Mouse (Mus musculus): ENCODE data around the gene Arid3a.
"Not testable (repeated sequence)": the region's sequence is repeated elsewhere in the genome, so short reads cannot be mapped to it uniquely, and the experiment has no call there.

The Arid3a gene

DNA sequence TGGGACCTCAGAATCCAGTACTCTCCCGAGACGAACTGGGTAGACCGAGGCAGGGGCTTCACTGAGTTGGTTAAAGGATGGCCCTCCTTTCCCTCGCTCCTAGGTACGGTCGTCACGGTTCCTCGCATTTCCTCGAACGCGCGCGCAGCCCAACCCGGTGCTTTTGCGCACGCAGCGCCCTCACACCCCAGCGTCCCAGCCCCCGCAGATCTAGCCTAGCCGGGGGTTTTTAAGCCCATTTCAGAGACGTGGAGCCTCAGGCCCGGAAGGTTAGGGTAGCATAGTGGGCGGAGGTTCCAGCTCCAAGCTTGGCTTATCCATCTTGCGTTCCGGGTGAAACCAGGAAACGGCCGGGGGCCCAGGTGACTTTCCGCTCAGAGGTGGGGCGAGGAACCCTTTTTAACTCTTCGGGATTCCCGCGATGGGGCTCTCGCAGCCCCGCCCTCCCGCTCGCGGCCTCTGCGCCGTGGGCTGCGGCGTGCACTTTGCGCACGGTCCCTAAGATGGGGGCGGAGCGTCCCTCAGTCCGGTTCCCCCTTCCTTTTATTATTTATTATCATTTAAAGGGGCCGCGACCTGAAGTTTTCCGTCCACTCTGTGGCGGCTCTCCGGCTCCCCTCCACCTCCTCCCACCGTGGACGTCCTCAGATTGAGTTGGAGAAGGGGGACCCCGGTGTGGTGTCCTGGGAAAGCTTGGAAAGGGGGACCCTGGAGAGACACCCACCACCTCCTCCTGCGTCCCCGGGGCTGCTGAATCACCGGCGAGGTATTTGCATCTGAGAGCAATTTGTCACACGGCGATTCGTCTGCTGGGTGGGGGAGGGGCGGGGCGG is at the start of gene Arid3a:
Gene Arid3a (plus strand): TSS at position 553 of the 833 bp plus-strand sequence.
- peak; percentile 83 to 90 for DNase-seq (ENCODE audit: low spot score in 2 of 2)

DNA sequence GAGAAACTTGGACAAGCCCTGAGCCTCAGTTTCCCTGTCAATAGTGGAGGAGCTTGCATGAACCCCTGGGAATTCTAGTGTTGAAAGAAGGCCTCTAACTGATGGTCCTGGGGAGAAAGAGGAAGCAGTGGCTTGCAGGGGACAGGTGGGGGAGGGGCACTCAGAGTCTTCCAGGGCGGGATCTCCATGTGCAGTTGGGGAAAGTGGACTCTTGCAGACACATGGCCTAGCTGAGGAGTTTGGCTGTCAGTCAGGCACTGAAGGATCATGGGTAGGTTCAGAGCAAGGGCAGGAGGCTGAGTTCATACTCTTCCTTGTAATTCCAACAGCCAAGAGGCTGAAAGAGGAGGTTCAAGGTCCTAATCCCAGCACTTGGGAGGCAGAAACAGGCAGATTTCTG is 49.7 kb upstream of the Arid3a start:
- DNase-seq (ENCODE audit: low spot score in 2 of 2): no peak

DNA sequence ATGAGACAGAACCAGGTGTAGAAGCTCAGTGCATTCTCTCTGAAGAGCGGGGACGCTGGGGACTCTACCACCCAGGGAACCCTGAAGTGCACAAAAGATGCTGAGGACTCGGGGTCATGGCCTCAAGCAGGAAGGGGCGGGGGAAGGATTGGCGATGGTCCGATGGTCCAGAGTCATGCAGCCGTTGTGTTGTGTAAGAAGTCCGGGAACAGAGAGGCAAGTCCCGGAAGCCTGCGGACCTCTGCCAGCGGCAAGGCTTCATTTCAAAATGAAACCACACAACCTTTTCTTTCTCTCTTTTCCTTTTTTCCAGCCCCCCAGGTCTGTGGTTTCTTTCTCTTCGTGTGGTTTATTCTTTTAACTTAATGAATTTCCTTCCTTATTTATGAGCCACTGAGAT is 49.1 kb upstream of the Arid3a start:
- peak in 1 of 2 experiments; percentile 70 for DNase-seq (ENCODE audit: low spot score in 2 of 2)

DNA sequence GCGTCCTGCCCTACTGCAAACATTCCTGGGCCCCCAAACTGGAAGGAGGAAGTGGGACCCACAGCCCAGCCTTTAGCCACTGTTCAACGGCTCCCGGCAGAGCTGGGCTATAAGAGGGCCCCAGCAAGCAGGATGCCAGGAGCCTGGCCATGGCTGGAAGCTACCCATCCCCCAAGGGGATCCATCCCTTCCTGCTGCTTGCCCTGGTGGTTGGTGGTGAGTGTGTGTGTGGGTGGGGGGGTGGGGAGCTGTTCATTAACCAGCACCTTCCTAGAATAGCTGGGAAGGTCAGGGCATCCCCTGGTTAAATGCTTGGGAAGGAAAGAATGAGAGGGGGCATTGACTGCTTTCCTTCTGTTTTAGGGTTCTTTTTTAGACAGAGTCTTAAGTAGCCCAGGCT is 47.3 kb upstream of the Arid3a start:
- no peak for DNase-seq (ENCODE audit: low spot score in 2 of 2)

DNA sequence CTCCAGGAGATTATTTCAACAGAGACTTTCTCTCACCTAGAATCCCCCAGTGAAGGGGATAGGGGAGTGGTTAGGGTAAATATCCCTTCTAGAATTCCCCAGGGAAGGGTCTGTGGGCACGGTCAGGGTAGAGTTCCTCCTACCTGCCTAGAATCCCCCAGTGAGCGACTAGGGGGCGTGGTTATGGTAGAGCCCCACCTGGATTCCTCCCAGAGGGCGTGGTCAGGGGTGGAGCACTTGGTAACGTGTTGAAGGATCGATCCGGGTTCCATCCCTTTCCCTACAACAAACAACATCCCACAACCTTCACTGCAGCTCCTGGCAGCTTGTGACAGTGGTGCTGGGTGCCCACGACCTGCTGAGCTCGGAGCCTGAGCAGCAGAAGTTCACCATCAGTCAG is 46.1 kb upstream of the Arid3a start:
- no peak for DNase-seq (ENCODE audit: low spot score in 2 of 2)

DNA sequence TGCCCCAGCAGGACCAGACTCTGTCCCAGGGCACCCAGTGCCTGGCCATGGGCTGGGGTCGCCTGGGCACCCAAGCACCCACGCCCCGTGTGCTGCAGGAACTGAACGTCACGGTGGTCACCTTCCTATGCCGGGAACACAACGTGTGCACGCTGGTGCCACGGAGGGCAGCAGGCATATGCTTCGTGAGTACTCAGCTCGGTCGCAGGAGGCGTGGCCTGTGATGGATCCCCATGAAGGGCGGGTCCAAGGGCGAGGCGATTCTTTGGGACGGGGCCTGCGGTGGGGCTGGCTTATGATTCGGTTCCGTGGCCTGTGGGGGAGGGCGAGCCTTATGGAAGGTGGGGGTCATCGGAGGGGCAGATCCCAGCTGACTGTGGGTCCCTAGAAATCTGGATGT is 44.9 kb upstream of the Arid3a start:
- DNase-seq (ENCODE audit: low spot score in 2 of 2): no peak

DNA sequence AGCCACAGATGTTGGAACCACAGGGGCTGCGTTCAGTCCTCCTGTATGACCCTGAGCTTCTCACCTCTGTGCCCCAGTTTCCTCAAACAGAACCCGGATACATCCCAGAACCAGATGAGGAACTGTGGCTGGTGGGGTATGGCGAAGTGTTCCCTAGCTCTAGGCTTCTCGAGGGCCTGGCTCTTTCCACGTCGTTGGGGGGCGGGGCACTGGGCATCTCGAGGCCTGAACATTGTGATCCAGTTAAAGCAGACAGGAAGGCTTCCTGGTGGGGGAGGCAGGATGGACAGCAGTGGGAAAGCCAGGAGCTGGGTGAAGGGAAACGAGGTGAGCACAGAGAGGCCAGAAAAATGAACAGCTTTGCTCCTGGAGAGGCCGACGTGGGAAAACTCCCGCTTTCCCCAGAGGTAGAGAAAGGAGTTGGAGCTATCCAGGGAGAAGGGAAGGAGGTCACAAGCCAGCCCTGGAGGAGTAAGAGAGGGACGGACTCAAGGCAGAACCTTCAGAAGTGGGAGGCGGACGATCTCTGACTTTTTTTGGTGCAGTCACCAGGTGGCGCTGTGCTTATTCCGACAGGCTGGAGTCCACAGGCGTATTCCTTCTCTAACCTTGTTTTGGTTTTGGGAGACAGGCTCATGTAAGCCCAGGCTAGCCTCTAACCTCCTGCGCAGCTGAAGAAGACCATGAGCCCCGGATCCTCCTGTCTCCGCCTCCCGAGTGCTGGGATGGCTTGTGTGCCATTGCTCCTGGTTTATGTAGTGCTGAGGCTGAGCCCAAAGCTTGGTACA is 43.4 kb upstream of the Arid3a start:
- peak; percentile 72 to 83 for DNase-seq (ENCODE audit: low spot score in 2 of 2)

DNA sequence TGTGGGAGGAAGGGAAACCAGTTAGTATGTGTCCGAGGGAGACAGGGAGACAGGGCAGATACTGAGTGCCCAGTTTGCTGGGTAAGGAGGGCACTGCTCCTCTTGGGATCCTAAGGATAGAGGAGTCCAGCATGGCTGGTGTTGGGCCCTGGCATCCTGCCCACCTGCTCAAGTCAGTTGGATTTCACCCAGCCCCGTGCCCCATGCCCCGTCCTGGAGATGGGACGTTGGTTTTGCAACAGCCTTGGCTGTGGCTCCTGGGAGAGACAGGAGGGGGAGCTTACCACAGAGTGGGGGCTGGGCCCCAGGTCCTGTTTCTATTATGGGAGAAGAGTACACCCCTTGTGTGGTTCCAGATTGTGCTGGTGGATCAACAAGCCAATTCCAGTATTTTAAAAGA is 42.4 kb upstream of the Arid3a start:
- DNase-seq (ENCODE audit: low spot score in 2 of 2): peak in 1 of 2 experiments; percentile 79

DNA sequence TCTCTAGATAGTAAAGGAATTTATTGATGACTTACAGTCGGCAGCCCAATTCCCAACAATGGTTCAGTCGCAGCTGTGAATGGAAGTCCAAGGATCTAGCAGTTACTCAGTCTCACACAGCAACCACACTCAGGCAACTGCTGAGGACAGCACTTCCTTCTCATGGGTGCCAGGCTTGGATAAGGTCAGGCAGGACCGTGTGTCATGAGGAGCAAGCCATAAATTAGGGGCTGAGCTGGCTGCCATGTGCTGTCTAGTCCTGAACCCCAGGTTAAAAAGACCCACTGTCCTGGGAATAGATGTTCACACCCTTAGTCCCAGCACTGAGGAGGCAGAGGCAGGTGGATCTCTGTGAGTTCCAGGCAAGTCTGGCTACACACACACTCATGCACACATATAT is 41.9 kb upstream of the Arid3a start:
- not testable (repeated sequence) for DNase-seq (ENCODE audit: low spot score in 2 of 2)

DNA sequence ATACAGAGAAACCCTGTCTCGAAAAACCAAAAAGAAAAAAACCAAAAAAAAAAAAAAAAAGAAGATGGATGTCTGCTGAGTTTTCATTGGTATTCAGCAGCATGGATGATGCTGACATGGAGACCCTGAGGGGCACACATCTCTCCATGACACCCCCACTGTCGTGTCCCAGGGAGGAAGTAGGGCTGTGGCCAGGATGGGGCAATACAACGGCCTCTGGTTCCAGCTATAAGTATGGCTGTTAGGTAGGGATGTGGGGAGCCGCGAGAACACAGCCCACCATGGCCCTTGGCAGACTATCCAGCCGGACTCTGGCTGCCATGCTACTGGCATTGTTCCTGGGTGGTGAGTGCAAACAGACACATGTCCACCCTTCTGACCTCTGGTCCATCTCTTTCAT is 40.8 kb upstream of the Arid3a start, which contains the start of gene Elane:
Gene Elane (plus strand): TSS at position 194 of the 400 bp plus-strand sequence.
- no peak for DNase-seq (ENCODE audit: low spot score in 2 of 2)

DNA sequence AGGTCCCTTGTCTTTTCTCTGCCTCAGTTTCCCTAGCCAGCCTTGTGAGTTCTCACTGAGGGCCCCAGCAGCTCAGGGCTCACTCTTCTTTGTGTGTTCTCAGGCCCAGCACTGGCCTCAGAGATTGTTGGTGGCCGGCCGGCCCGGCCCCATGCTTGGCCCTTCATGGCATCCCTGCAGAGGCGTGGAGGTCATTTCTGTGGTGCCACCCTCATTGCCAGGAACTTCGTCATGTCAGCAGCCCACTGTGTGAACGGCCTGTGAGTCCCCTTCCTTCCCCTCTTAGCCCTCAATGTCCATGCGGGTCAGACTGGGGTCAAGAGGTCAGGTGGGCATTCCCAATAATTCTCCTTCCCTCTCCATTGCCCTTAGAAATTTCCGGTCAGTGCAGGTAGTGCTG is 40.2 kb upstream of the Arid3a start:
- DNase-seq (ENCODE audit: low spot score in 2 of 2): no peak

DNA sequence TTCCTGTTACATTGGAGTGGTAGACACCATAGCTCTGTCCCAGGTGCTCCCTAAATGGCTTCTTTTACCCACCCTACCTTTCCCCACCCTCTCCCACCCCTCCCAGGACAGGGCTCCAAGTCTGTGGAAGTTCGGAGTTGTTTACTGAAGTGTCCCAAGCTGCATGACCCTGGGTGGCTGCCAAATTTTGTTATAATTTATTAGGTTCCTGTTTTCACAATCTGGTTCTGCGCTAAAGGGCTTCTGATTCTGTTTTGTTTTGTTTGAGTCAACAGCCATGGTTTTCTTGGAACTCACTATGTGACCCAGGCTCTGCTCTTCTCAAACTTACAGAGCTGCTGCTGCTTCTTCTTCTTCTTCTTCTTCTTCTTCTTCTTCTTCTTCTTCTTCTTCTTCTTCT is 37.5 kb upstream of the Arid3a start:
- DNase-seq (ENCODE audit: low spot score in 2 of 2): no peak

DNA sequence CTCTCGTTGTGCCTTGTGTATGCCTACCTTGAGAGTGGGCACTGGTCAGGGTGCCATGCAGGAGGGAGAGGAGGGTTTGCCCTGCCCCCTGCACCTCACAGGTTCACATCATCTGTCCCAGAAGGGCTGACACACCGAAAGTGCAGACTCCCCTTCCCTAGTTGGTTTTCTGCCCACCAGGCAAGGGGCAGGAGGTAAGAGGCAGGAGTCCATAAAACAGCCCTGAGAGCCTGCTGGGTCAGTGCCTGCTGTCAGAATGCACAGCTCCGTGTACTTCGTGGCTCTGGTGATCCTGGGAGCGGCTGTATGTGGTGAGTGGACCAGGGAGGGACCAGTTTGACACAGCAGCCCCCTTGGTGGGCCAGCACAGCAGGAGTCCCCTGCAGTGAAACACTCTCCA is 36.2 kb upstream of the Arid3a start, which contains the start of gene Cfd:
Gene Cfd (plus strand): TSS at position 184 of the 400 bp plus-strand sequence.
- no peak for DNase-seq (ENCODE audit: low spot score in 2 of 2)

DNA sequence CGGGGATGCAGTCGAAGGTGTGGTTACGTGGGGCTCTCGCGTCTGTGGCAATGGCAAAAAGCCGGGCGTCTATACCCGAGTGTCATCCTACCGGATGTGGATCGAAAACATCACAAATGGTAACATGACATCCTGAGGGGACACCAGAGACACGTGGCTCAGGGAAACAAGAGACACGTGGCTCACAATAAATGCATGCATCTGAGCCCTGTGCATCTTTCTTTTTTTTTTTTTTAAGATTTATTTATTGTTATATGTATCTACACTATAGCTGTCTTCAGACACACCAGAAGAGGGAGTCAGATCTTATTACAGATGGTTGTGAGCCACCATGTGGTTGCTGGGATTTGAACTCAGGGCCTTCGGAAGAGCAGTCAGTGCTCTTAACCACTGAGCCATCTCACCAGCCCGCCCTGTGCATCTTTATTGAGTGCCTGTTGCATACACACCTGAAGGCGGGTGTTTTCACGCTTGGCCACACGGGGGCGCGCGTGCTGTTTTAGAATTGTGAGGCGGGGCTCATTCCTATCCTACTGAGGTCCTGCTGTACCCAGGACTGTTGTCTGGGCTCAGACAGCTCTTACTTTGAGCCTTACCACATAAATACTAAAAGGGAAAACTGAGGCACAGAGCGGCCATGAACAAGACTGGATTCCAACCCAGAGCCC is 34.3 kb upstream of the Arid3a start:
- DNase-seq (ENCODE audit: low spot score in 2 of 2): peak; percentile 67 to 77

DNA sequence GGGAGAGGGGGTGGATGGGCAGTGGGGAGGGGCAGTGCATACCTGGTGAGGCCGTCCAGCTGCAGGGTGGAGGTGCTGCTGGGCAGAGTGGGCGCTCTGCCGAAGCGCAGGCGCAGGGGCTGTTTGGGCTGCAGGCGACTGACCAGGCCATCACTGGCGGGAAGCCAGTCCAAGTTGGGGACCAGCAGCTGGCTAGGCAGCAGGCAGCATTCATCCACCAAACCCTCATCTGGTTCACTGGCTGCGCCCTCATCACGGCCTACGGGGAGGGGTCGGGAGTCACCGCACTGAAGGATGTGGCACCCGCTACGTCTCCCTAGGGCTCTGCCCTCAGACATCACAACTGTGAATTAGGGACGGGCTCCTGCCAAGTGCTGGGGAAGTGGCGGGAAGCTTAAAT is 30.5 kb upstream of the Arid3a start:
- no peak for DNase-seq (ENCODE audit: low spot score in 2 of 2)

DNA sequence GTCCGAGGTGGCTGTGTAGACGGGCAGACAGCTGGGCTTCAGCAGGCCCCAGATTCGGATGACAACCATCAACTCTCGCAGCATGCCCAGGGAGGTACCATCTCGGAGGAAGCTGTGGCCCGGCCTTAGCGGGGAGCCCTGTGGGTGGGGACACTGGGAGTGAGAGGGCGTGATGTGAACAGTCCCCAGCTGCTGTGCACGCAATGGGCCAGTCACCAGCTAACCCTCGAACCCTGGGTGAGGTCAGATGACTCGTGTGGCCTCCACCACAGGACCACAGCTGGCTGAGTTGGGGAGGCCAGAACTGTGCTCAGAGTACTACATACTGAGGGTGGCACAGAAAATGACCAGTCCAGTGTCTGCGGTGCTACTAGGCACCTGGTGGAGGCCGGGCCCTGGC is 30.0 kb upstream of the Arid3a start:
- no peak for DNase-seq (ENCODE audit: low spot score in 2 of 2)

DNA sequence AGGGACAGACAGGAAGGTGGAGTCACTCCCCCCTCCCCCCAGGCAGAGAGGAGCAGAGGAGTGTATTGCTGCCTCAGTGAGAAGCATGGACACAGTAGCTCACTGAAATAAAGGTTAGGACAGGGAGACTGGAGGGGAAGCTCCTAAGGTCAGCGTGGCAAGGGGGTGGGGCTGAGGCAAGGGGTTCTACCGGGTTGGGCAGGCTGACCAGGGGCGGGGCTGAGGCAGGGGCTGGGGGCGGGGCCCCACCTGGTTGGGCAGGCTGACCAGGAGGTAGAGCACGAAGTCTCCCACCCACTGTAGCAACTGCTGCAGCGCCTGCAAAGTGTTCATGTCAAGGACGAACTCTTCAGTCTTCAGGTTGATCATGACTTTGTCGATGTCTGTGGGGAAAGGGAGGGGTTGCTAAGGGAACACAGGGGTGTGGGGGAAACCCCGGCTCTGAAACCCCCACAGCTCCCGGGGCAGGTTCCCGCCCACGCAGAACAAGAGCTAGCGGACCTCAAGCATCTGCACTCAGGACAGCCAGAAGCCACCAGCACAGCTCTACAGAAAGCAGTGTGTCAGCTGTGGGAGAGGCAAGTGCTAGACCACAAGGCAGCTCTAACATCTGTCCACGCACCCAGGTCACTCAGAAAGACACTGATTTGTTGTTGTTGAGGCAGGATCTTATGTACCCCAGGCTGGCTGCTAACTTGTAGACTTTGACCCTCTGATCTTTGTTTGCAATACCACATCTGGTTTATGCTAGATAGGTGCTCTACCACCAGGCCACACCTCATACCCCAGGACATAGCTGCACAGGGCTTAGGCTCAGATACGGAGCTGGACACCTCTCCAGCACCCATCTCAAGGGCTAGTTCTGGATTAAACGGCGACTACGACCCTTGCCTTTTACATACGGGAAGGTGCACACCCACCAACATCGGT is 29.3 kb upstream of the Arid3a start:
- no peak for DNase-seq (ENCODE audit: low spot score in 2 of 2)

DNA sequence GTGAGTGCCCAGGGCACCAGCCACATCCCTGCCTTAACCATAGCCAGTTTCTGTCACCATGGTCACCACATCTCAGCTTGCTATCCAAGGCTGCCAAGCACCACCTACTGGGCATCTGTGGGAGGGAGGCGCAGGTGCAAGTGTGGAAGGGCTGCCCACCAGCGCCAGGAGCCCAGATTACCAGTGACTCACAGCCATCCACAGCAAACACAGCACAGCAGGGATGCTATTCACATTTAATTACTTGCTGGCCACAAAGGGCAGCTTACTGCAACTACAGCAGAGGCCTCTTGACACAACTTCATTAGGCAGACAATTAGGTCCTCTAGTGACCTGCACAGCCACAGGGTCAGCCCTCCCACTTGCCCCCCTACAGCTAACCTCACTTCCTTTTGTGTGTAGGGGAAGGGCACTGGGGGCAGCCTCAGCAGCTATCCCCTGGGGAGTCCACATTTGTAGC is 25.9 kb upstream of the Arid3a start:
- no peak for DNase-seq (ENCODE audit: low spot score in 2 of 2)

DNA sequence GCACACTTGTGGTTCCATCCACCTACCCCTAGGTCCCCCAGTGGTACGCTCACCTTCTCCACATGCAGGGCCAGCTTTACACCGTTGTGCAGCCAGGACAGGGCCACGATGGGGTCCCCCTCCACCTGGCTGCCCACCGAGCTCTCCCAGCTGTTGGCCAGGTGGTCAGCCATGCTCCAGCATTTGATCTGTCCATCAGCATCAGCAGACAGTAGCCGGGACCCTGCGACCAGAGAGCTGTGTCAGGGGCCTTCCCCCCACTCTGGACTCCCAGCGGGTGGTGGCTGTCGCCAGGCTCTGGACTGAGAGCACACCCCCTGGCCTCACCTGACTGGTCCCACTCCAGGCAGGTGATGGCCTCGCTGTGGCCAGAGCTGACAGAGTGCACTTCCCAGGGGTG is 20.1 kb upstream of the Arid3a start:
- DNase-seq (ENCODE audit: low spot score in 2 of 2): no peak

DNA sequence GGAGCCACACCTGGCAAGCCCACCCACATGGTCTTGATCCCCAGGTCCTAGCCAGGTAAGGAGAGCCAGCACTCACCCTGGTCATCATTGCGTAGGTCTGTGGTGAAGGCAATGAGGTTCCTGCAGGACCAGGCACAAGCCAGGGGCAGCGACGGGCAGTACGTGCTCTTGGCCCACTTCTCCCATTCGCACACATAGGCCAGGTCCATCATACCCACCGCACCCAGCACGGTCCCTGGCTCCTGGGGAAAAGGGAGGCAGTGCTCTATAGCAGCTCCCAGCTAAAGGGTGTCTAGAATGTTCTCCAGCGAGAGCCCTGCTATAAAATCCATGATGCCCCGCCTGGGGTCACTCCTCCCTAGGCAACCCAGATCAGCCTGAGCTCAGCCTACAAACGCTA is 19.4 kb upstream of the Arid3a start:
- DNase-seq (ENCODE audit: low spot score in 2 of 2): no peak

Data from urinary bladder, postnatal 36 days (tissue).